Mouse (Mus musculus): ENCODE measurements around the gene Lin7c.

Lin7c gene

GRCm38 (mm10) chr2:109942810-109943570 lies 52.3 kb downstream of the Lin7c start:
- DNase-seq, result peak; percentile 29

- no peak for DNase-seq
Observed at GRCm38 (mm10) chr2:109944995-109945394, 54.3 kb downstream of the Lin7c start.

GRCm38 (mm10) chr2:109945532-109945931 lies 54.9 kb downstream of the Lin7c start:
- no peak for DNase-seq

GRCm38 (mm10) chr2:109946426-109946825 lies 55.8 kb downstream of the Lin7c start:
- no peak for DNase-seq

GRCm38 (mm10) chr2:109949519-109949918 lies 58.9 kb downstream of the Lin7c start:
- no peak for DNase-seq

- no peak for DNase-seq
Observed at GRCm38 (mm10) chr2:109950311-109950710, 59.7 kb downstream of the Lin7c start.

Measured in layer of hippocampus, adult 9-11 months (tissue).